Mouse (Mus musculus) CH12F3 (cell line): ENCODE results near the gene Olfr1418.

Source experiments
- in situ Hi-C: fragments of 300-500 bp; cut with MboI; formaldehyde crosslinking; loops from 2 replicates; pipeline ENCODE4 v1.14.3; 2020; ENCODE audit warnings: low sequenced_read_pairs

Gene Olfr1418

DNA sequence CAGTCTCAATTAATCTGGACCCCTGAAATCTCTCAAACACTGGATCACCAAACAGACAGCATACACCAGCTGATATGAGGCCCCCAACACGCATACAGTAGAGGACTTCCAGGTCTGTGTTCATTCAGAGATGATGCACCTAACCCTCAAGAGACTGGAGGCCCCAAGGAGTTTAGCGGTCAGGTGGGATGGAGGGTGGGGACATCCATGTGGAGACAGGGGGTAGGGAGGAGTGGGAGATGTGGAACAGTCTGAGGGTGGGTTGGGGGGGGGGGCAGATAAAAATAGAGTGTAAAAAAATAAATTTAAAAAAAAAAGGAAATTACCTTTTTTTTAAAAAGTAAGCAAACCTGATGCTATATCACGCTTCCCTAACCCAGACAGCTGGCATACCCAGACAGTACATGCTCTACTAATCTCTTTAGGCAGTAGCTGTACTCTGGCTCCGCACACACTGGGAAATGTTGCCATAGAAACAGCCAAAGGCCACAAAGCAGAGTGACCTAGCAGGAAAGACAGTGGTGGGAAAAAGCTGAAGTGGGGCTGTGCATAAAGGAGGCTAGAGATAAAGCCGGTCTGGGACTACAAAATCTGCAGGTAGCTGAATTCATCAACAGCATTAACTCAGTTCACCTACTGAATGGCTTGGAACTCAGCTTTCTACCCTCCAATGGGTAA lies 49.0 kb downstream of the Olfr1418 start:
- in situ Hi-C loops, result no loop called here

DNA sequence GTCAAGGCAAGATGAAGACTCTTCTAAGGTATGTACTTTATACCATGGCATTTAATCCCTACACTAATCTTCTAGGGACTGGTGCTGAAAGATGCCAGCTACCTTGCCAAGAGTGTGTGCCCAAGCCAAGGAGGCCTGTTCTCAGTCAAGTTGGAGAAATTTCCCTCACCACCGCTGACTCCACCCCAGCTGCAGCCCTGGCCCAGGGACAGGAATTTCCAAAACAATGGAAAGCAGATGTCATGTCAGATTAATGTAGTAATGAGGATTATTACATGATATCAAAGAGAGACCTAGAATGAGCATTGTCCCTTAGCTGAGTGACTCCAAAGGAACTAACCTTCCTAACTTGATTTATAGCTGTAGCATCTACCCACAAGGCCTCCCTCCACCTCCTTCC lies 50.0 kb downstream of the Olfr1418 start:
- in situ Hi-C loops, result no loop called here

DNA sequence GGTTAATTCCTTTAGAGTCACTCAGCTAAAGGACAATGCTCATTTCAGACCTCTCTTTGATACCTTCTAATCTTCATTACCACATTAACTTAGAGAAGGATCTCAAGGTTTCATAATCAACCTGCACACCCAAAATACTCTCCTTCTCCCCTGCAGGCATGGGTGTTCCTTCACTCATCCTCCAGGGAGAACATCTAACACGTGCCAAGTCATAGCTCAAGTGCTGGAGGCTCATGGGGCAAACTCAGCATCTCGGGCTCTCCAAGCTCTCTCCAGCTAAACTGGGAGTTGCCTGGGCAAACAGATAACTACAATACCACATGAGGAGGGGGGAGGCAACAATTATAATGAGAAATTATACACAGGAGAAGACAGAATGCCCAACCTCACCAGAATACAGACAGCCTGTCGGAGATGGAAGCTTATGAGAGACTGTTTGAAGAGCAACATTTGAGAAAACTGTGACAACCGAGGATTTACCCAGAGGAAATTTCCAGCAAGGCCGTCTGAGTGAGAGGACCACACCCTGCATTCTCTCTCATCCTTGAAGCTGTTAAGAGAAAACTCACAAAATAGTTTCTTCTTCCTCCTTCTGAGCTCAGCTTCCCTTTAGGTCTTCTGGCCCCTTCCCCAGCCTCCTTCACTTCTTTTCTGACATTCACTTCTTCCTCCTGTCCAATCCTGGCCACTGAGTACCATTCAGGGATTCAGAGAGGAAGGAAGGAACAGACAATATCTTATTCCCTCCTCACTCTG lies 50.7 kb downstream of the Olfr1418 start:
- in situ Hi-C loops, result no loop called here

DNA sequence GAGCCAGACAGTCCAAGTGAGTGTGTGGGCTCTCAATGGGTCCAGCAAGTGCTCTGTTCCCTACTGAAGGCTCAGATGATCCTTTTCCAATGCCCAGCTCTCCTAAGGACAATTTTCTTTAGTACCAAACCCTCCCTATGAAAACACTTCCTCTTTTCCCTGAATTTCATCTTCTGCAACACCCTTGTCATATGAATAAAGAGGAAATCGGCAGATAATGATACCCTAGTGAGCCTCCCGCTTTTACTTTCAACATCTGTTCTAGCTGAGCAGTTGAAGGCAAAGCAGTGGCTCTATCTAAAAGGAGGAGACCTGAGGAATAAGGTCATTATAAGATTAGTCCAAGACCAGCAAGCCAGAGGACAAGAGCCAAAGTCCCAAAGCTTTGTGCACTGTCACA lies 52.4 kb downstream of the Olfr1418 start:
- in situ Hi-C loops, result no loop called here

DNA sequence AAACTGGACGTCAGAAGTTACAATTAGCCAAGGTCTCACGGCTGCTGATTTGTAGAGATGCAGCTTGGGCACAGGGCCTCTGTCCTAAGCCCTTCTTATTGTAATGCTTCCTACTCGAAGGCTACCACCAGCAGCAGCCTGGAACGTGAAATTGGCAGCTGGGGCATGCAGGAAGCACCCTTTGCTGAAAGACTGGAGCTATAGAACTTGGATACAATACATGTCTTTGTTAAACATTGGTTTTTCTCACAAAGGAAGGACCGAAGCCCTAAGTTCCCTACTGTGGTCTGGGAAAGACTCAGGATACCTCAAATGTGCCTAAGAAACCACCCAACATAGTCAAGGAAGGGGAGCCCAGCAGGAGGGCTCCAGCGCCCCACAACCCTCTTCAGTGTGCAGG lies 53.0 kb downstream of the Olfr1418 start:
- in situ Hi-C loops, result no loop called here

DNA sequence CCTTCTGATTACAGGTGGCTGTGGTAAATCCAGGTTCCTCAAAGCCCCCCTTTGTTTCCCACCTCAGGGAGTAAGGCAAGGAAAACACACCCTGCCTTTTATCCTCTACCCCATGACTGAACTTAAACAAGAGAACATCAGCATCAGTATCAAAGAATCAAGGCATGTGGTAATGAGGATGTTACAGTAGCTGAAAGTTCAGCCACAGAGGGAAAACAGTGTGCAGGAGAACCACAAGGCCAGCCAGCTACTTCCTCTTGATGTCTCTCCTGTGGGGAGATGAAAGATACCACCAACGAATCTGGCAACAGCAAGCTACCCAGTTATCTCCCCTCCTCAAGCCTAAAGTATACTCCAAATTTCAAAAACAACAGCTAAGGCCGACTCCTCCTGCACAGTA lies 53.6 kb downstream of the Olfr1418 start:
- in situ Hi-C loops, result no loop called here

DNA sequence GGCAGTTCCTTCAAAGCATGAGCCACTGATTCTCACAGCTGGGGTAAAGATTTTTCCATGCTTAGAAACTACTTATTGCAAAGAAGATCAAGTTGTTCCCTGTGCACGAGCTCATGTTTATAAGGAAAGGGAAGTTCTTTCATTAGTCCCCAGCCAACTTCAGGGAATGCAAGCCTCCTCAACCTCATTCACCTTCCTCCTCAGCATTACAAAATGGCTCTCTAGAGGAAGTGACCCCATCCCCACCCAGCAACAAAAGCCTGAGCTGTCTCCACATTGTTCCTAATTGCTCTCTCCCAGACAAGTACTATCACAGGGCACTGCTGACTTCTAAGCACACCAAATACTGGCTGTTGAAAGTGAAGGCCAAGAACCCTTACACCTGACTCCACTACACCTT lies 56.4 kb downstream of the Olfr1418 start:
- in situ Hi-C loops, result no loop called here
